Mouse (Mus musculus): Measurements from ENCODE around the gene Defb45.

DNA sequence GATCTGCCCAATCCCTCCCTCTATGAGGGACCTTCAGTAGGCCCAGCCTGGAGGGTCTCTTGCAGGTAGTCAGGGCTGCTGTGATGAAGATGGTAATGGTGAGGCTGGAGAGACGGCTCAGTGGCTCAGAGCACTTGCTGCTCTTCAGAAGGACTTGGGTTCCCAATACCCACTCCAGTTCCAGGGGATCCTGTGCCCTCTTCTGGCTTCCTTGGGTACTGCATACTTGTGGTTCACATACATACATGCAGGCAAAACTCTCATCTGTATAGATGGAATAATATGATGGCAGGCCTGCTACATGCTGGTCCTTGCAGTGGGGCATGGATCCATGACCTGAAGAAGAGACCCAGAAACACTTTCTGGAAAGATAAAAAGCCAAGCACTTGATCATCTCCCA lies 9.5 kb upstream of the Defb45 start:
- TF ChIP-seq CTCF (IDR thresholded peaks at IDR 0.05; ENCODE audit: extremely low read depth, insufficient read depth, low read length) (no peak), POLR2A (IDR thresholded peaks at IDR 0.05; ENCODE audit: extremely low read depth, insufficient read depth, low read length) (no peak)

Measured in cortical plate, adult 2 months (tissue).